Mouse (Mus musculus) kidney, embryonic 16.5 days (tissue): ENCODE measurements around the gene Bmp2k. TPM values are rescaled to one million over a fixed set of nuclear protein-coding genes. Genes with fewer than 3 reads are reported as not detected.

ENCODE experiments used
- ATAC-seq: fragments of 200-750 bp; cut with Nextera tagmentation; 2 replicates; pipeline ENCODE4 v1.8.0; 2017; ENCODE audit warnings: moderate TSS enrichment; ENCODE audit not compliant: low FRiP score, low TSS enrichment
- H3K27ac ChIP-seq: fragments of 300-500 bp; sonication (generic); 2 replicates; pipeline ENCODE4 v1.5.1; 2014; ENCODE audit warnings: low read length
- H3K27me3 ChIP-seq: fragments of 300-500 bp; sonication (generic); 2 replicates; pipeline ENCODE4 v1.6.1; 2014; ENCODE audit warnings: low read length, control low read depth, mixed read lengths; ENCODE audit not compliant: insufficient read depth
- H3K36me3 ChIP-seq: fragments of 300-500 bp; sonication (generic); 2 replicates; pipeline ENCODE4 v1.6.1; 2014; ENCODE audit warnings: low read length, control low read depth, mixed read lengths; ENCODE audit not compliant: insufficient read depth
- H3K4me1 ChIP-seq: fragments of 300-500 bp; sonication (generic); 2 replicates; pipeline ENCODE4 v1.6.1; 2014; ENCODE audit warnings: low read length, control low read depth, mixed read lengths; ENCODE audit not compliant: insufficient read depth
- H3K4me2 ChIP-seq: fragments of 300-500 bp; sonication (generic); replicated peaks from 2 replicates; pipeline ENCODE4 v1.6.1; 2014; ENCODE audit warnings: low read depth, low read length
- H3K4me3 ChIP-seq: fragments of 300-500 bp; sonication (generic); 2 replicates; pipeline ENCODE4 v1.5.1; 2014; ENCODE audit warnings: mild to moderate bottlenecking, low read length
- H3K9ac ChIP-seq: fragments of 300-500 bp; sonication (generic); replicated peaks from 2 replicates; pipeline ENCODE4 v1.6.1; 2014; ENCODE audit warnings: low read length
- H3K9me3 ChIP-seq: fragments of 300-500 bp; sonication (generic); 2 replicates; pipeline ENCODE4 v1.6.1; 2016; ENCODE audit warnings: low read length, control low read depth
- WGBS: fragments of 180-500 bp; shearing (Covaris S2); extraction: QIAGEN DNeasy Blood & Tissue Kit; methylation state at CpG from one replicate; pipeline ENCODE4 v1.1.7; 2014; 5-methylcytosine and 5-hydroxymethylcytosine counted together
- polyA plus RNA-seq: library from polyadenylated mRNA; unstranded; fragments of >200 nt; fragmentation: Nextera tagmentation; extraction: Ambion mirVana; gene quantifications from 2 replicates; pipeline ENCODE4 v1.2.1, GENCODE M21; 2015

Gene Bmp2k
- polyA plus RNA-seq, 1 experiment from 2014 or later: 7.7 TPM

- Histone ChIP-seq H3K4me1 (peaks cover 9% of the 10 kb centered on the region), H3K4me3 (peak overlapping the region; percentile 76), H3K9me3 (no peaks in the 10 kb centered on the region), H3K36me3 (no peaks in the 10 kb centered on the region), H3K27me3 (peaks cover 4% of the 10 kb centered on the region; the same call in 1 of the 2 replicates), H3K9ac (peak overlapping the region; percentile 58; the same call in 1 of the 2 replicates), H3K4me2 (peak overlapping the region; percentile 69), H3K27ac (no peak overlapping the region)
- ATAC-seq: no peak
- WGBS: 16% methylated on average over 5 of the region's 5 CpGs
Observed at GRCm38 (mm10) chr5:97110697-97111096, 113.2 kb downstream of the Bmp2k start.

GRCm38 (mm10) chr5:97111207-97111910 is 113.9 kb downstream of the Bmp2k start, which contains the start of gene Paqr3:
Gene Paqr3, minus strand, starts transcription at chr5:97111596.
- peaks cover 4% of the 10 kb centered on the region; the same call in 1 of the 2 replicates for H3K27me3 ChIP-seq
- peak within 1 kb of the TSS; percentile 58 for H3K9ac ChIP-seq
- H3K4me3 ChIP-seq: peak within 1 kb of the TSS; percentile 76
- H3K4me2 ChIP-seq: peak within 1 kb of the TSS; percentile 69
- H3K9me3 ChIP-seq: no peaks in the 10 kb centered on the region
- peaks cover 9% of the 10 kb centered on the region for H3K4me1 ChIP-seq
- H3K36me3 ChIP-seq: no peaks in the 10 kb centered on the region
- WGBS: under 1% methylated on average over 42 of the region's 62 CpGs
- no peak within 1 kb of the TSS for H3K27ac ChIP-seq
- peak; percentile 99 for ATAC-seq

- no peak for ATAC-seq
- Histone ChIP-seq H3K27me3 (peaks cover 3% of the 10 kb centered on the region; the same call in 1 of the 2 replicates), H3K27ac (no peak overlapping the region), H3K4me2 (no peak overlapping the region), H3K4me1 (no peaks in the 10 kb centered on the region), H3K9me3 (no peaks in the 10 kb centered on the region), H3K36me3 (no peaks in the 10 kb centered on the region), H3K4me3 (no peak overlapping the region), H3K9ac (no peak overlapping the region)
- WGBS: 73% methylated on average over 12 of the region's 12 CpGs
Observed at GRCm38 (mm10) chr5:97124977-97125376, 127.5 kb downstream of the Bmp2k start.

- Histone ChIP-seq H3K9me3 (no peaks in the 10 kb centered on the region), H3K9ac (no peak overlapping the region), H3K4me1 (no peaks in the 10 kb centered on the region), H3K4me3 (no peak overlapping the region), H3K27me3 (peaks cover 3% of the 10 kb centered on the region; the same call in 1 of the 2 replicates), H3K36me3 (no peaks in the 10 kb centered on the region), H3K4me2 (no peak overlapping the region), H3K27ac (no peak overlapping the region)
- whole genome bisulfite sequencing: 69% methylated on average over 10 of the region's 10 CpGs
- 0 out of 2 replicates have a peak, but pooled peaks have one; percentile 39 for ATAC-seq
Observed at GRCm38 (mm10) chr5:97125459-97125970, 128.0 kb downstream of the Bmp2k start.

- H3K9ac ChIP-seq: no peak overlapping the region
- H3K4me1 ChIP-seq: no peaks in the 10 kb centered on the region
- H3K9me3 ChIP-seq: no peaks in the 10 kb centered on the region
- 19% methylated on average over 4 of the region's 4 CpGs for WGBS
- no peaks in the 10 kb centered on the region for H3K36me3 ChIP-seq
- no peak overlapping the region for H3K27ac ChIP-seq
- H3K4me3 ChIP-seq: no peak overlapping the region
- no peak overlapping the region for H3K4me2 ChIP-seq
- peaks cover 3% of the 10 kb centered on the region; the same call in 1 of the 2 replicates for H3K27me3 ChIP-seq
- peak; percentile 85; the same call in 1 of the 2 replicates for ATAC-seq
Observed at GRCm38 (mm10) chr5:97126005-97126404, 128.5 kb downstream of the Bmp2k start.

GRCm38 (mm10) chr5:97127284-97127683 is 129.8 kb downstream of the Bmp2k start:
- no peak for ATAC-seq
- H3K27ac ChIP-seq: no peak overlapping the region
- no peaks in the 10 kb centered on the region for H3K36me3 ChIP-seq
- no peak overlapping the region for H3K4me2 ChIP-seq
- H3K4me3 ChIP-seq: no peak overlapping the region
- H3K9ac ChIP-seq: no peak overlapping the region
- no peaks in the 10 kb centered on the region for H3K9me3 ChIP-seq
- H3K4me1 ChIP-seq: no peaks in the 10 kb centered on the region
- WGBS: 80% methylated on average over 6 of the region's 6 CpGs
- peaks cover 3% of the 10 kb centered on the region; the same call in 1 of the 2 replicates for H3K27me3 ChIP-seq

- H3K4me3 ChIP-seq: no peak overlapping the region
- no peak; the same call in 1 of the 2 replicates for ATAC-seq
- no peaks in the 10 kb centered on the region for H3K9me3 ChIP-seq
- WGBS: 53% methylated on average over 21 of the region's 21 CpGs
- H3K27me3 ChIP-seq: peaks cover 3% of the 10 kb centered on the region; the same call in 1 of the 2 replicates
- no peaks in the 10 kb centered on the region for H3K36me3 ChIP-seq
- H3K4me1 ChIP-seq: no peaks in the 10 kb centered on the region
- H3K4me2 ChIP-seq: no peak overlapping the region
- no peak overlapping the region for H3K9ac ChIP-seq
- no peak overlapping the region for H3K27ac ChIP-seq
Observed at GRCm38 (mm10) chr5:97128242-97129226, 131.0 kb downstream of the Bmp2k start.

GRCm38 (mm10) chr5:97129589-97129988 is 132.1 kb downstream of the Bmp2k start:
- Histone ChIP-seq H3K9ac (no peak overlapping the region), H3K27ac (no peak overlapping the region), H3K4me2 (no peak overlapping the region), H3K36me3 (no peaks in the 10 kb centered on the region), H3K27me3 (peaks cover 3% of the 10 kb centered on the region; the same call in 1 of the 2 replicates), H3K4me1 (no peaks in the 10 kb centered on the region), H3K4me3 (no peak overlapping the region), H3K9me3 (no peaks in the 10 kb centered on the region)
- ATAC-seq: no peak
- WGBS: 96% methylated on average over 2 of the region's 2 CpGs

GRCm38 (mm10) chr5:97135331-97135730 is 137.8 kb downstream of the Bmp2k start:
- Histone ChIP-seq H3K9me3 (no peaks in the 10 kb centered on the region), H3K4me1 (no peaks in the 10 kb centered on the region), H3K27me3 (no peaks in the 10 kb centered on the region), H3K27ac (no peak overlapping the region), H3K4me2 (no peak overlapping the region), H3K4me3 (no peak overlapping the region), H3K9ac (no peak overlapping the region), H3K36me3 (no peaks in the 10 kb centered on the region)
- ATAC-seq: no peak
- WGBS: 70% methylated on average over 2 of the region's 2 CpGs
